ENCODE assay signal across 2 mouse cellular contexts in genomic region chr11:115857146-115857545, GRCm38 (mm10). TPM values are rescaled to one million over a fixed set of nuclear protein-coding genes. Genes with fewer than 3 reads are reported as not detected.
"Had no signal": no experiment of that assay in that cellular context is flagged by ENCODE, and none has a peak within 500 bp of the region (broad histone marks: within the 10 kb centered on the region; RNA-seq: fewer than 3 reads in every experiment).

No protein-coding gene starts in this region.

RNA-seq across cellular contexts. Expression of gene Myo15b, which starts 1.1 kb away (rescaled TPM):
- total RNA-seq: neutrophil, adult 5-6 weeks had no signal

RNA-seq across cellular contexts. Expression of gene Smim5, which starts 42.6 kb away (rescaled TPM):
- polyA plus RNA-seq: testis, adult 2 months had no signal
